Mouse (Mus musculus): ENCODE measurements at regions not wholly inside any gene's neighbourhood (a gene's known extent, or its start where the extent isn't known, plus 50 kb on each side); places are given as distances from the start of the nearest gene placed in this dataset.

GRCm38 (mm10) chr10:83906751-83907150, 184.1 kb downstream of the 1500009L16Rik start:
- H3K4me3 ChIP-seq (ENCODE audit: low read depth, low read length) = no peak overlapping the region
- 57% methylated on average over 8 of the region's 8 CpGs for WGBS
- ATAC-seq (replicated peaks; ENCODE audit: insufficient number of reproducible peaks, low FRiP score, low TSS enrichment, low read depth) (0 out of 2 replicates have a peak, but pooled peaks have one; percentile 52), DNase-seq (ENCODE audit: low spot score) (peak; percentile 9)
- H3K27me3 ChIP-seq (ENCODE audit: control insufficient read depth, insufficient read depth, low read length) = no peaks in the 10 kb centered on the region
- H3K27ac ChIP-seq (replicated peaks; ENCODE audit: low read depth, low read length) = no peak overlapping the region
- H3K9me3 ChIP-seq (replicated peaks; ENCODE audit: control insufficient read depth, low read length) = no peaks in the 10 kb centered on the region
- no peak overlapping the region for H3K4me2 ChIP-seq (ENCODE audit: low read depth, low read length)
- H3K36me3 ChIP-seq (replicated peaks; ENCODE audit: control insufficient read depth, insufficient read depth, low read depth, low read length) = no peaks in the 10 kb centered on the region
- no peak overlapping the region for H3K9ac ChIP-seq (replicated peaks; ENCODE audit: low read length)
- no peaks in the 10 kb centered on the region for H3K4me1 ChIP-seq (ENCODE audit: control insufficient read depth, insufficient read depth, low read length)

GRCm38 (mm10) chr10:83910649-83911370, 188.1 kb downstream of the 1500009L16Rik start:
- Histone ChIP-seq H3K27me3 (ENCODE audit: control insufficient read depth, insufficient read depth, low read length) (no peaks in the 10 kb centered on the region), H3K27ac (replicated peaks; ENCODE audit: low read depth, low read length) (no peak overlapping the region), H3K4me2 (ENCODE audit: low read depth, low read length) (no peak overlapping the region), H3K4me3 (ENCODE audit: low read depth, low read length) (no peak overlapping the region), H3K9ac (replicated peaks; ENCODE audit: low read length) (no peak overlapping the region), H3K4me1 (ENCODE audit: control insufficient read depth, insufficient read depth, low read length) (peaks cover 3% of the 10 kb centered on the region; the same call in 1 of the 2 replicates), H3K36me3 (replicated peaks; ENCODE audit: control insufficient read depth, insufficient read depth, low read depth, low read length) (no peaks in the 10 kb centered on the region), H3K9me3 (replicated peaks; ENCODE audit: control insufficient read depth, low read length) (no peaks in the 10 kb centered on the region)
- no peak for ATAC-seq (replicated peaks; ENCODE audit: insufficient number of reproducible peaks, low FRiP score, low TSS enrichment, low read depth)
- 88% methylated on average over 10 of the region's 10 CpGs for WGBS
- no peak for DNase-seq (ENCODE audit: low spot score)

- H3K9me3 ChIP-seq (replicated peaks; ENCODE audit: control insufficient read depth, low read length) = no peaks in the 10 kb centered on the region
- no peak overlapping the region for H3K27ac ChIP-seq (replicated peaks; ENCODE audit: low read depth, low read length)
- H3K27me3 ChIP-seq (ENCODE audit: control insufficient read depth, insufficient read depth, low read length) = no peaks in the 10 kb centered on the region; the same call in 1 of the 2 replicates
- H3K9ac ChIP-seq (replicated peaks; ENCODE audit: low read length) = no peak overlapping the region
- DNase-seq (ENCODE audit: low spot score) (peak; percentile 43), ATAC-seq (replicated peaks; ENCODE audit: insufficient number of reproducible peaks, low FRiP score, low TSS enrichment, low read depth) (0 out of 2 replicates have a peak, but pooled peaks have one; percentile 14)
- H3K4me1 ChIP-seq (ENCODE audit: control insufficient read depth, insufficient read depth, low read length) = peaks cover 3% of the 10 kb centered on the region; the same call in 1 of the 2 replicates
- 49% methylated on average over 12 of the region's 12 CpGs for WGBS
- H3K4me3 ChIP-seq (ENCODE audit: low read depth, low read length) = no peak overlapping the region
- no peaks in the 10 kb centered on the region for H3K36me3 ChIP-seq (replicated peaks; ENCODE audit: control insufficient read depth, insufficient read depth, low read depth, low read length)
- H3K4me2 ChIP-seq (ENCODE audit: low read depth, low read length) = no peak overlapping the region
Measured at GRCm38 (mm10) chr10:83914401-83915132, 191.9 kb downstream of the 1500009L16Rik start.

- ATAC-seq (replicated peaks; ENCODE audit: insufficient number of reproducible peaks, low FRiP score, low TSS enrichment, low read depth) = 0 out of 2 replicates have a peak, but pooled peaks have one; percentile 18
- WGBS = 50% methylated on average over 9 of the region's 9 CpGs
- no peaks in the 10 kb centered on the region for H3K9me3 ChIP-seq (replicated peaks; ENCODE audit: control insufficient read depth, low read length)
- no peak overlapping the region for H3K4me3 ChIP-seq (ENCODE audit: low read depth, low read length)
- no peak overlapping the region for H3K27ac ChIP-seq (replicated peaks; ENCODE audit: low read depth, low read length)
- H3K4me2 ChIP-seq (ENCODE audit: low read depth, low read length) = no peak overlapping the region
- no peaks in the 10 kb centered on the region; the same call in 1 of the 2 replicates for H3K27me3 ChIP-seq (ENCODE audit: control insufficient read depth, insufficient read depth, low read length)
- H3K36me3 ChIP-seq (replicated peaks; ENCODE audit: control insufficient read depth, insufficient read depth, low read depth, low read length) = no peaks in the 10 kb centered on the region
- H3K9ac ChIP-seq (replicated peaks; ENCODE audit: low read length) = 0 out of 2 replicates have a peak overlapping the region, but pooled peaks have one; percentile 6
- peaks cover 3% of the 10 kb centered on the region; the same call in 1 of the 2 replicates for H3K4me1 ChIP-seq (ENCODE audit: control insufficient read depth, insufficient read depth, low read length)
- DNase-seq (ENCODE audit: low spot score) = no peak
Measured at GRCm38 (mm10) chr10:83915133-83915730, 192.6 kb downstream of the 1500009L16Rik start.

GRCm38 (mm10) chr10:83926990-83927389, 204.3 kb downstream of the 1500009L16Rik start:
- no peak overlapping the region for H3K4me3 ChIP-seq (ENCODE audit: low read depth, low read length)
- DNase-seq (ENCODE audit: low spot score) = no peak
- no peak overlapping the region for H3K9ac ChIP-seq (replicated peaks; ENCODE audit: low read length)
- no peaks in the 10 kb centered on the region for H3K27me3 ChIP-seq (ENCODE audit: control insufficient read depth, insufficient read depth, low read length)
- H3K36me3 ChIP-seq (replicated peaks; ENCODE audit: control insufficient read depth, insufficient read depth, low read depth, low read length) = no peaks in the 10 kb centered on the region
- ATAC-seq (replicated peaks; ENCODE audit: insufficient number of reproducible peaks, low FRiP score, low TSS enrichment, low read depth) = no peak
- 80% methylated on average over 4 of the region's 4 CpGs for WGBS
- no peaks in the 10 kb centered on the region for H3K4me1 ChIP-seq (ENCODE audit: control insufficient read depth, insufficient read depth, low read length)
- H3K9me3 ChIP-seq (replicated peaks; ENCODE audit: control insufficient read depth, low read length) = no peaks in the 10 kb centered on the region
- no peak overlapping the region for H3K4me2 ChIP-seq (ENCODE audit: low read depth, low read length)
- no peak overlapping the region for H3K27ac ChIP-seq (replicated peaks; ENCODE audit: low read depth, low read length)

- Histone ChIP-seq H3K27ac (replicated peaks; ENCODE audit: low read depth, low read length) (no peak overlapping the region), H3K36me3 (replicated peaks; ENCODE audit: control insufficient read depth, insufficient read depth, low read depth, low read length) (no peaks in the 10 kb centered on the region), H3K4me2 (ENCODE audit: low read depth, low read length) (no peak overlapping the region), H3K9ac (replicated peaks; ENCODE audit: low read length) (no peak overlapping the region), H3K9me3 (replicated peaks; ENCODE audit: control insufficient read depth, low read length) (no peaks in the 10 kb centered on the region), H3K27me3 (ENCODE audit: control insufficient read depth, insufficient read depth, low read length) (no peaks in the 10 kb centered on the region), H3K4me3 (ENCODE audit: low read depth, low read length) (no peak overlapping the region), H3K4me1 (ENCODE audit: control insufficient read depth, insufficient read depth, low read length) (no peaks in the 10 kb centered on the region)
- 92% methylated on average over 2 of the region's 2 CpGs for WGBS
- ATAC-seq (replicated peaks; ENCODE audit: insufficient number of reproducible peaks, low FRiP score, low TSS enrichment, low read depth) = no peak
- DNase-seq (ENCODE audit: low spot score) = no peak
Measured at GRCm38 (mm10) chr10:83927554-83927953, 204.9 kb downstream of the 1500009L16Rik start.

- Histone ChIP-seq H3K27me3 (ENCODE audit: control insufficient read depth, insufficient read depth, low read length) (no peaks in the 10 kb centered on the region), H3K9ac (replicated peaks; ENCODE audit: low read length) (no peak overlapping the region), H3K9me3 (replicated peaks; ENCODE audit: control insufficient read depth, low read length) (no peaks in the 10 kb centered on the region), H3K4me2 (ENCODE audit: low read depth, low read length) (no peak overlapping the region), H3K4me3 (ENCODE audit: low read depth, low read length) (no peak overlapping the region), H3K36me3 (replicated peaks; ENCODE audit: control insufficient read depth, insufficient read depth, low read depth, low read length) (no peaks in the 10 kb centered on the region), H3K4me1 (ENCODE audit: control insufficient read depth, insufficient read depth, low read length) (no peaks in the 10 kb centered on the region), H3K27ac (replicated peaks; ENCODE audit: low read depth, low read length) (no peak overlapping the region)
- ATAC-seq (replicated peaks; ENCODE audit: insufficient number of reproducible peaks, low FRiP score, low TSS enrichment, low read depth) = no peak
- 84% methylated on average over 3 of the region's 3 CpGs for WGBS
- no peak for DNase-seq (ENCODE audit: low spot score)
Measured at GRCm38 (mm10) chr10:83931758-83932157, 209.1 kb downstream of the 1500009L16Rik start.

Measured in embryonic facial prominence, embryonic 11.5 days (tissue).